Mouse (Mus musculus) heart, postnatal 14 days (tissue): Measurements from ENCODE around the gene Rnf126. TPM values are rescaled to one million over a fixed set of nuclear protein-coding genes. Genes with fewer than 3 reads are reported as not detected.
A peak's percentile ranks its signal among the peaks of the same experiment; 100 is the strongest.
"Not testable (repeated sequence)": the region's sequence is repeated elsewhere in the genome, so short reads cannot be mapped to it uniquely, and the experiment has no call there.

Experiments
- DNase-seq, 2 experiments: peaks; one replicate each; pipeline ENCODE4 v3.0.0; 2021 to 2022
- intact Hi-C: fragments of 180-260 bp; cut with DNase I; formaldehyde crosslinking; loops from one replicate; pipeline ENCODE4 v1.15.1; 2025
- total RNA-seq, 2 experiments: library from RNA; stranded (reverse); gene quantifications; 2 replicates each; pipeline ENCODE4 v1.2.3; 2021

Rnf126 gene
- total RNA-seq, 2 experiments from 2014 or later: 25.9 to 26.7 TPM

GRCm38 (mm10) chr10:79773208-79773607 is 6.5 kb upstream of the Rnf126 start:
- intact Hi-C loops: no loop called here
- DNase-seq: no peak

- DNase-seq: no peak
- intact Hi-C loops: no loop called here
Observed at GRCm38 (mm10) chr10:79772320-79772719, 5.6 kb upstream of the Rnf126 start.

- no peak for DNase-seq
- intact Hi-C loops: no loop called here
Observed at GRCm38 (mm10) chr10:79769329-79769728, 2.6 kb upstream of the Rnf126 start.

- intact Hi-C loops: loop anchor here (1.0 kb wide), 1 partner anchor 21 kb away; no protein-coding TSS in a partner anchor
- peak; percentile 75 to 82 for DNase-seq
Observed at GRCm38 (mm10) chr10:79768400-79768799, 1.6 kb upstream of the Rnf126 start.

GRCm38 (mm10) chr10:79767372-79768244 is 856 bp upstream of the Rnf126 start:
- intact Hi-C loops: loop anchor here (1.0 kb wide), 1 partner anchor 22 kb away; no protein-coding TSS in a partner anchor
- DNase-seq: peak; percentile 91 to 94

GRCm38 (mm10) chr10:79766001-79766507 is 698 bp downstream of the Rnf126 start:
- intact Hi-C loops: no loop called here
- DNase-seq: no peak

GRCm38 (mm10) chr10:79765228-79765745 is 1.5 kb downstream of the Rnf126 start:
- intact Hi-C loops: no loop called here
- no peak for DNase-seq

- intact Hi-C loops: no loop called here
- DNase-seq: no peak
Observed at GRCm38 (mm10) chr10:79764234-79764633, 2.5 kb downstream of the Rnf126 start.

- no peak for DNase-seq
- intact Hi-C loops: no loop called here
Observed at GRCm38 (mm10) chr10:79762875-79763274, 3.9 kb downstream of the Rnf126 start.

- intact Hi-C loops: no loop called here
- DNase-seq: no peak
Observed at GRCm38 (mm10) chr10:79760603-79761143, 6.1 kb downstream of the Rnf126 start.

GRCm38 (mm10) chr10:79759675-79760074 is 7.1 kb downstream of the Rnf126 start:
- intact Hi-C loops, DNase-seq: not testable (repeated sequence)

GRCm38 (mm10) chr10:79756660-79757059 is 10.1 kb downstream of the Rnf126 start:
- intact Hi-C loops: no loop called here
- DNase-seq: no peak

GRCm38 (mm10) chr10:79755854-79756253 is 10.9 kb downstream of the Rnf126 start:
- no peak for DNase-seq
- intact Hi-C loops: no loop called here

GRCm38 (mm10) chr10:79754856-79755516 is 11.8 kb downstream of the Rnf126 start, which contains the start of gene Fgf22:
Gene Fgf22 (plus strand): TSS chr10:79755076.
- intact Hi-C loops: no loop called here
- DNase-seq: peak; percentile 63 to 70

- no peak for DNase-seq
- intact Hi-C loops: no loop called here
Observed at GRCm38 (mm10) chr10:79748496-79748895, 18.3 kb downstream of the Rnf126 start.

- DNase-seq: no peak
- intact Hi-C loops: no loop called here
Observed at GRCm38 (mm10) chr10:79746774-79747151, 20.0 kb downstream of the Rnf126 start.

GRCm38 (mm10) chr10:79745898-79746773 is 20.6 kb downstream of the Rnf126 start, which contains the start of gene Polrmt:
Gene Polrmt (minus strand): TSS chr10:79746581.
- intact Hi-C loops: no loop called here
- DNase-seq: peak; percentile 95 to 96

- no peak for DNase-seq
- intact Hi-C loops: no loop called here
Observed at GRCm38 (mm10) chr10:79745411-79745810, 21.3 kb downstream of the Rnf126 start.

- intact Hi-C loops: no loop called here
- DNase-seq: no peak
Observed at GRCm38 (mm10) chr10:79743650-79744365, 22.9 kb downstream of the Rnf126 start.
